Mouse (Mus musculus): ENCODE measurements around the gene Arl3.

DNA sequence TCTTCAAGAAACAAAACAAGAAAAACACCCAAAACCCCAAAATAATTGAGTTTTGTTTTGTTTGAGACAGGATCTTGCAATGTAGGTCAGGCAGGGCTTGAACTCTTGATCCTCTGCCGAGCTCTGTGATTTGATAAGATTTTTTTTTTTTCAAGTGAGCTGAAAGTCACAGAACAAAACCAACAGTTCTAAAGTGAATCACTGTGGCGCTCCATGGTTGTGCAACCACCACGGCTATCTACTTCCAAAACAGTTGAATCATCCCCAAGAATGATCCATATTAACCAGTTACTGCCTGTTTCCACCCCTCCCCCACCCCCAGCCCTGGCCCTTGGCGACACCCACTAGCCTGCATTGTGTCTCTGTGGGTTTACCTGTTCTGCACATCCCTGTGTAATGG lies 27.4 kb upstream of the Arl3 start:
- no peak for TF ChIP-seq CTCF (IDR thresholded peaks at IDR 0.05; ENCODE audit: low read depth)
- no peak for TF ChIP-seq EP300 (optimal IDR thresholded peaks at IDR 0.05)

All from stomach, postnatal 0 days (tissue).